Mouse (Mus musculus): Measurements from ENCODE around the gene Pacs2.

Gene Pacs2

GRCm38 (mm10) chr12:113075063-113075454, 60.8 kb downstream of the Pacs2 start:
- no peak for TF ChIP-seq GATA4 (IDR thresholded peaks at IDR 0.05; ENCODE audit: insufficient replicate concordance, low read length)

GRCm38 (mm10) chr12:113075486-113075885, 61.2 kb downstream of the Pacs2 start:
- TF ChIP-seq GATA4 (IDR thresholded peaks at IDR 0.05; ENCODE audit: insufficient replicate concordance, low read length) = no peak

- TF ChIP-seq GATA4 (IDR thresholded peaks at IDR 0.05; ENCODE audit: insufficient replicate concordance, low read length) = no peak
Measured at GRCm38 (mm10) chr12:113087276-113087675, 73.0 kb downstream of the Pacs2 start.

- TF ChIP-seq GATA4 (IDR thresholded peaks at IDR 0.05; ENCODE audit: insufficient replicate concordance, low read length) = no peak
Measured at GRCm38 (mm10) chr12:113088026-113088425, 73.7 kb downstream of the Pacs2 start.

GRCm38 (mm10) chr12:113089107-113089506, 74.8 kb downstream of the Pacs2 start:
- TF ChIP-seq GATA4 (IDR thresholded peaks at IDR 0.05; ENCODE audit: insufficient replicate concordance, low read length) = no peak

GRCm38 (mm10) chr12:113090053-113090452, 75.7 kb downstream of the Pacs2 start:
- TF ChIP-seq GATA4 (IDR thresholded peaks at IDR 0.05; ENCODE audit: insufficient replicate concordance, low read length) = no peak

GRCm38 (mm10) chr12:113097040-113097439, 82.7 kb downstream of the Pacs2 start:
- no peak for TF ChIP-seq GATA4 (IDR thresholded peaks at IDR 0.05; ENCODE audit: insufficient replicate concordance, low read length)

GRCm38 (mm10) chr12:113097749-113098281, 83.5 kb downstream of the Pacs2 start, which contains the start of gene Mta1:
Gene Mta1 (plus strand): TSS chr12:113098278.
- no peak for TF ChIP-seq GATA4 (IDR thresholded peaks at IDR 0.05; ENCODE audit: insufficient replicate concordance, low read length)

GRCm38 (mm10) chr12:113098530-113099151, 84.3 kb downstream of the Pacs2 start:
- no peak for TF ChIP-seq GATA4 (IDR thresholded peaks at IDR 0.05; ENCODE audit: insufficient replicate concordance, low read length)

- TF ChIP-seq GATA4 (IDR thresholded peaks at IDR 0.05; ENCODE audit: insufficient replicate concordance, low read length) = no peak
Measured at GRCm38 (mm10) chr12:113099470-113100237, 85.3 kb downstream of the Pacs2 start.

GRCm38 (mm10) chr12:113100448-113101076, 86.3 kb downstream of the Pacs2 start:
- no peak for TF ChIP-seq GATA4 (IDR thresholded peaks at IDR 0.05; ENCODE audit: insufficient replicate concordance, low read length)

GRCm38 (mm10) chr12:113101251-113101960, 87.1 kb downstream of the Pacs2 start:
- no peak for TF ChIP-seq GATA4 (IDR thresholded peaks at IDR 0.05; ENCODE audit: insufficient replicate concordance, low read length)

- no peak for TF ChIP-seq GATA4 (IDR thresholded peaks at IDR 0.05; ENCODE audit: insufficient replicate concordance, low read length)
Measured at GRCm38 (mm10) chr12:113102461-113102860, 88.2 kb downstream of the Pacs2 start.

- TF ChIP-seq GATA4 (IDR thresholded peaks at IDR 0.05; ENCODE audit: insufficient replicate concordance, low read length) = no peak
Measured at GRCm38 (mm10) chr12:113103846-113104451, 89.6 kb downstream of the Pacs2 start.

GRCm38 (mm10) chr12:113106386-113106785, 92.1 kb downstream of the Pacs2 start:
- no peak for TF ChIP-seq GATA4 (IDR thresholded peaks at IDR 0.05; ENCODE audit: insufficient replicate concordance, low read length)

Measured in liver, adult (tissue).